Mouse (Mus musculus) embryonic fibroblast, embryonic 13.5 days (primary cell): ENCODE data around the gene Hao2.

Experiments
- CTCF ChIP-seq: IDR thresholded peaks from 2 replicates; pipeline ENCODE4 v1.5.1; 2011; ENCODE audit warnings: mild to moderate bottlenecking, control low read depth, low read length, moderate library complexity, borderline replicate concordance; ENCODE audit not compliant: insufficient read depth
- POLR2A ChIP-seq: IDR thresholded peaks from 2 replicates; pipeline ENCODE4 v1.6.1; 2011; ENCODE audit warnings: low read depth, mild to moderate bottlenecking, control low read depth, low read length, moderate library complexity

DNA sequence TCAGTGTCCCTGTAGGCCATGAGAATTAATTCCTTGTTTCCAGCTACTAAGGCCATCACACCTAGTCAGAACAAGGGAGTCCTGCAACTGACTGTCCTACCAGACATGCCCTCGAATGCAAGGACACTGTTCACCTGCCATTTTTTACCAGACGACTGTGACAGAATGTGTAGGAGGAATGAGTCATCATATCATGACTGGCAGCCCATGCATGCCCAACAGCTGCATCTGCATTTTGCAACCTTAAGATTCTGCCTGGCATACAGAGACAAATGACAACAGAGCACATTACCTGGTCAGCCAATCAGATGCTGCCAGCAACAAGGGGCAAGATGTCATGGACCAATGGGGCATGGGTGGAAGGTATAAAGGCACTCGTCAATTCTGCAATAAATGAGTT is 27.4 kb upstream of the Hao2 start:
- TF ChIP-seq POLR2A (no peak), CTCF (no peak)
